Mouse (Mus musculus) heart, embryonic 15.5 days (tissue): ENCODE measurements around the gene Enpp3. TPM values are rescaled to one million over a fixed set of nuclear protein-coding genes. Genes with fewer than 3 reads are reported as not detected.

Experiments
- ATAC-seq: fragments of 200-750 bp; cut with Nextera tagmentation; replicated peaks from 2 replicates; pipeline ENCODE4 v1.8.0; 2017; ENCODE audit warnings: low read depth, moderate TSS enrichment; ENCODE audit not compliant: insufficient number of reproducible peaks, insufficient read depth, low FRiP score
- H3K27ac ChIP-seq: fragments of 300-500 bp; sonication (generic); 2 replicates; pipeline ENCODE4 v1.5.1; 2015; ENCODE audit warnings: mild to moderate bottlenecking, inconsistent platforms
- H3K27me3 ChIP-seq: fragments of 300-500 bp; sonication (generic); 2 replicates; pipeline ENCODE4 v1.6.1; 2015; ENCODE audit warnings: inconsistent platforms
- H3K36me3 ChIP-seq: fragments of 300-500 bp; sonication (generic); 2 replicates; pipeline ENCODE4 v1.6.1; 2015; ENCODE audit warnings: mild to moderate bottlenecking, inconsistent platforms
- H3K4me1 ChIP-seq: fragments of 300-500 bp; sonication (generic); replicated peaks from 2 replicates; pipeline ENCODE4 v1.6.1; 2015; ENCODE audit warnings: inconsistent platforms
- H3K4me2 ChIP-seq: fragments of 300-500 bp; sonication (generic); 2 replicates; pipeline ENCODE4 v1.6.1; 2015; ENCODE audit warnings: inconsistent platforms, mild to moderate bottlenecking, moderate library complexity
- H3K4me3 ChIP-seq: fragments of 300-500 bp; sonication (generic); 2 replicates; pipeline ENCODE4 v1.5.1; 2015; ENCODE audit warnings: mild to moderate bottlenecking, inconsistent platforms
- H3K9ac ChIP-seq: fragments of 300-500 bp; sonication (generic); 2 replicates; pipeline ENCODE4 v1.6.1; 2015; ENCODE audit warnings: mild to moderate bottlenecking, inconsistent platforms
- H3K9me3 ChIP-seq: fragments of 300-500 bp; sonication (generic); replicated peaks from 2 replicates; pipeline ENCODE4 v1.6.1; 2016; ENCODE audit warnings: inconsistent platforms
- WGBS: fragments of 180-500 bp; shearing (Covaris S2); methylation state at CpG from one replicate; pipeline ENCODE4 v1.1.7; 2015; ENCODE audit warnings: mixed read lengths; 5-methylcytosine and 5-hydroxymethylcytosine counted together
- polyA plus RNA-seq: library from polyadenylated mRNA; unstranded; fragments of >200 nt; fragmentation: Nextera tagmentation; extraction: Ambion mirVana; gene quantifications from 2 replicates; pipeline ENCODE4 v1.2.1, GENCODE M21; 2015

The Enpp3 gene
- polyA plus RNA-seq, 1 experiment from 2014 or later: 3.8 TPM

- no peak for ATAC-seq
- no peaks in the 10 kb centered on the region for H3K36me3 ChIP-seq
- WGBS: 81% methylated on average over 2 of the region's 2 CpGs
These were observed 117.4 kb downstream of the Enpp3 start for GRCm38 (mm10) chr10:24725197-24725596.

More at GRCm38 (mm10) chr10:24725197-24725596, 117.4 kb downstream of the Enpp3 start:
- H3K27ac ChIP-seq: no peak overlapping the region
- no peak overlapping the region for H3K4me3 ChIP-seq
- H3K9ac ChIP-seq: no peak overlapping the region
- no peaks in the 10 kb centered on the region for H3K27me3 ChIP-seq
- no peaks in the 10 kb centered on the region for H3K9me3 ChIP-seq
- no peaks in the 10 kb centered on the region for H3K4me1 ChIP-seq
- H3K4me2 ChIP-seq: no peak overlapping the region

Other genes with a start within 250 kb of the Enpp3 start
- 29.4 and 40.2 TPM in 2 replicates for gene Ccn2, start 247.4 kb downstream of the Enpp3 start, polyA plus RNA-seq
- 3.9 and 5.1 TPM in 2 replicates for gene Enpp1, start 130.7 kb downstream of the Enpp3 start, polyA plus RNA-seq
- gene Med23, start 27.2 kb upstream of the Enpp3 start, polyA plus RNA-seq: 12.4 and 14.4 TPM in 2 replicates
- gene Arg1, start 84.7 kb upstream of the Enpp3 start, polyA plus RNA-seq: 0.30 and 1.6 TPM in 2 replicates